Mouse (Mus musculus) c-Kit-positive CD71-positive TER-119-positive erythroid progenitor cells, embryonic 14.5 days (primary cell): ENCODE data around the gene Surf4.

ENCODE experiments used
- DNase-seq: peaks from one replicate; pipeline ENCODE4 v3.0.0-alpha.2; 2013; ENCODE audit warnings: low spot score

Gene Surf4

GRCm38 (mm10) chr2:26930390-26930789 lies 3.3 kb downstream of the Surf4 start:
- DNase-seq = peak; percentile 81

- DNase-seq = no peak
Observed at GRCm38 (mm10) chr2:26927745-26928476, 5.8 kb downstream of the Surf4 start.

- no peak for DNase-seq
Observed at GRCm38 (mm10) chr2:26921784-26922183, 11.9 kb downstream of the Surf4 start.

- DNase-seq = no peak
Observed at GRCm38 (mm10) chr2:26920190-26920855, 13.4 kb downstream of the Surf4 start.

GRCm38 (mm10) chr2:26919684-26920083 lies 14.0 kb downstream of the Surf4 start:
- no peak for DNase-seq

- DNase-seq = no peak
Observed at GRCm38 (mm10) chr2:26916738-26917137, 17.0 kb downstream of the Surf4 start.

GRCm38 (mm10) chr2:26915927-26916728 lies 17.6 kb downstream of the Surf4 start, which contains the start of the genes Surf2 and Surf1:
Surf2 (plus strand) TSS chr2:26916367.
Surf1 (minus strand) TSS chr2:26916530.
- peak; percentile 70 for DNase-seq

GRCm38 (mm10) chr2:26914148-26914941 lies 19.4 kb downstream of the Surf4 start:
- DNase-seq = no peak

GRCm38 (mm10) chr2:26913416-26914147 lies 20.1 kb downstream of the Surf4 start:
- no peak for DNase-seq

GRCm38 (mm10) chr2:26912253-26912770 lies 21.4 kb downstream of the Surf4 start:
- DNase-seq = no peak

- no peak for DNase-seq
Observed at GRCm38 (mm10) chr2:26910994-26911765, 22.5 kb downstream of the Surf4 start.

GRCm38 (mm10) chr2:26910124-26910993 lies 23.4 kb downstream of the Surf4 start, which contains the start of the genes Med22 and Rpl7a:
Med22 (minus strand) TSS chr2:26910677.
Rpl7a (plus strand) TSS chr2:26910764.
- DNase-seq = peak; percentile 99

- no peak for DNase-seq
Observed at GRCm38 (mm10) chr2:26909387-26909784, 24.3 kb downstream of the Surf4 start.

- DNase-seq = no peak
Observed at GRCm38 (mm10) chr2:26908710-26909386, 24.9 kb downstream of the Surf4 start.

GRCm38 (mm10) chr2:26907109-26907508 lies 26.6 kb downstream of the Surf4 start:
- DNase-seq = no peak

- DNase-seq = no peak
Observed at GRCm38 (mm10) chr2:26906431-26906830, 27.3 kb downstream of the Surf4 start.

GRCm38 (mm10) chr2:26905936-26906335 lies 27.8 kb downstream of the Surf4 start:
- no peak for DNase-seq

- no peak for DNase-seq
Observed at GRCm38 (mm10) chr2:26903311-26903710, 30.4 kb downstream of the Surf4 start.
